Mouse (Mus musculus) liver, embryonic 12.5 days (tissue): ENCODE measurements around the gene Osbpl6. TPM values are rescaled to one million over a fixed set of nuclear protein-coding genes. Genes with fewer than 3 reads are reported as not detected.

ENCODE experiments used
- ATAC-seq: fragments of 200-750 bp; cut with Nextera tagmentation; 2 replicates; pipeline ENCODE4 v1.8.0; 2017; ENCODE audit warnings: moderate number of reproducible peaks, mild to moderate bottlenecking, moderate library complexity
- H3K27ac ChIP-seq: fragments of 300-500 bp; sonication (generic); 2 replicates; pipeline ENCODE4 v1.5.1; 2016; ENCODE audit warnings: mild to moderate bottlenecking
- H3K27me3 ChIP-seq: fragments of 300-500 bp; sonication (generic); replicated peaks from 2 replicates; pipeline ENCODE4 v1.6.1; 2016; ENCODE audit warnings: mild to moderate bottlenecking, moderate library complexity
- H3K36me3 ChIP-seq: fragments of 300-500 bp; sonication (generic); 2 replicates; pipeline ENCODE4 v1.6.1; 2016; ENCODE audit warnings: mild to moderate bottlenecking, moderate library complexity
- H3K4me1 ChIP-seq: fragments of 300-500 bp; sonication (generic); 2 replicates; pipeline ENCODE4 v1.6.1; 2016
- H3K4me2 ChIP-seq: fragments of 300-500 bp; sonication (generic); 2 replicates; pipeline ENCODE4 v1.6.1; 2016; ENCODE audit warnings: mild to moderate bottlenecking, moderate library complexity
- H3K4me3 ChIP-seq: fragments of 300-500 bp; sonication (generic); 2 replicates; pipeline ENCODE4 v1.5.1; 2016; ENCODE audit warnings: mild to moderate bottlenecking, moderate library complexity
- H3K9ac ChIP-seq: fragments of 300-500 bp; sonication (generic); 2 replicates; pipeline ENCODE4 v1.6.1; 2016; ENCODE audit warnings: mild to moderate bottlenecking, moderate library complexity
- H3K9me3 ChIP-seq: fragments of 300-500 bp; sonication (generic); replicated peaks from 2 replicates; pipeline ENCODE4 v1.6.1; 2016; ENCODE audit warnings: mild to moderate bottlenecking, moderate library complexity
- WGBS: fragments of 180-500 bp; shearing (Covaris S2); methylation state at CpG from one replicate; pipeline ENCODE4 v1.1.7; 2016; ENCODE audit not compliant: insufficient replicate concordance; 5-methylcytosine and 5-hydroxymethylcytosine counted together
- polyA plus RNA-seq: library from polyadenylated mRNA; unstranded; fragments of >200 nt; fragmentation: Nextera tagmentation; extraction: Ambion mirVana; gene quantifications from 2 replicates; pipeline ENCODE4 v1.2.1, GENCODE M21; 2016

The Osbpl6 gene
- polyA plus RNA-seq, 1 experiment from 2014 or later, result 1.9 TPM

DNA sequence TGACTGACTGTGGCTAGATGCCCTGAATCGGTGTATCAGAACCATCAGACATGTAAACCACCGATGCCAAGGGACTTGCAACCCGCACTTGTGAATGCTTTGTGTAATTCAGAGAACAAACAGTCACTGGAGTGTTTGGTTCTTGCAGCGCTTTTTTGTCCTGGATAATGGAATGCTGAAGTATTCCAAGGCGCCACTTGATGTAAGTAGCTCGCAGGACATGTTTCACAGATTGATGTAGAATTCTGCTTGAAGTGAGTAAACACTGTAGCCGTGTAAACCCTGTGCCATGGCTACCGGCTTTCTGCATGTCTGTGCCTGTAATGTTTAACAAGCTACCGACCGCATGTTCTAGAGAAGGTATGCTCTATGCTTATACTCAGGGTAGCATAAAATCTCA lies 141.9 kb downstream of the Osbpl6 start:
- ATAC-seq, result no peak
- H3K9me3 ChIP-seq, result no peaks in the 10 kb centered on the region
- WGBS, result 76% methylated on average over 10 of the region's 10 CpGs
- no peak overlapping the region for H3K4me3 ChIP-seq
- H3K27ac ChIP-seq, result no peak overlapping the region
- H3K36me3 ChIP-seq, result no peaks in the 10 kb centered on the region
- H3K27me3 ChIP-seq, result no peaks in the 10 kb centered on the region
- no peak overlapping the region for H3K4me2 ChIP-seq
- H3K9ac ChIP-seq, result no peak overlapping the region
- H3K4me1 ChIP-seq, result no peaks in the 10 kb centered on the region

DNA sequence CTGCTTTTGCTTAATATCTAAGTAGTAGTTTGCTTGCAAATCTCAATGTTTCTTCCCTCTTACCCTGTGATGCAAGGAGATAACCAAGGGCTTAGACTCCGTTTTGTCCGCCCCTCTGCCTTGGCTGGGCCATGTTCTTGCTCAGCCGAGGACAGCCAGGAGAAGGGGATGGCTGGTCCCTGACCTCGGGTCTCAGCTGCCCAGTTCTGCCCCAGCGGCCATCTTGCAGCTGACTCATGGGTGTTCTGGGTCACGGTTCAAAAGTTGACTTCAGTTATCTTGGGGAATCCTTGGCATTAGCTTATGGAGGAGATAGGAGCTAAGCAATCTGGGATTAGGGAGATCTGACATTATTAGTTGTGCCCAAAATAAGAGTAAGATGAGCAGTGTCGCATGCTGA lies 142.5 kb downstream of the Osbpl6 start:
- Histone ChIP-seq H3K9me3 (no peaks in the 10 kb centered on the region), H3K4me1 (no peaks in the 10 kb centered on the region), H3K4me2 (no peak overlapping the region), H3K27me3 (no peaks in the 10 kb centered on the region), H3K27ac (no peak overlapping the region), H3K9ac (no peak overlapping the region), H3K4me3 (no peak overlapping the region), H3K36me3 (no peaks in the 10 kb centered on the region)
- 72% methylated on average over 7 of the region's 7 CpGs for WGBS
- ATAC-seq, result no peak

DNA sequence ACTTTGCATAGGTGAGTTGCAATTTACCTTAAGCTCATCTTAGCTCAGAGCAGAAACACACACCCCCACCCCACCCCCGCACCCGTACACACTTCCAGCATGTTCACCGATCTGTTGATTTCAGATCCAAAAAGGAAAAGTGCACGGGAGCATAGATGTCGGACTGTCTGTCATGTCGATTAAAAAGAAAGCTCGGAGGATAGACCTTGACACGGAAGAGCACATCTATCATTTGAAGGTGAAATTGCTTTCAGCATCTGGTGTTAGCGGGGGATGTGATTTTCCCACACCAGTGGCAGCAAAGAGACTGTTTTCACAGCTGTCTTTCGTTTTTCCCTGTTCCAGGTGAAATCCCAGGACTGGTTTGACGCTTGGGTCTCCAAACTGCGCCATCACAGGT lies 143.0 kb downstream of the Osbpl6 start:
- Histone ChIP-seq H3K36me3 (no peaks in the 10 kb centered on the region), H3K4me2 (no peak overlapping the region)
- no peak for ATAC-seq

DNA sequence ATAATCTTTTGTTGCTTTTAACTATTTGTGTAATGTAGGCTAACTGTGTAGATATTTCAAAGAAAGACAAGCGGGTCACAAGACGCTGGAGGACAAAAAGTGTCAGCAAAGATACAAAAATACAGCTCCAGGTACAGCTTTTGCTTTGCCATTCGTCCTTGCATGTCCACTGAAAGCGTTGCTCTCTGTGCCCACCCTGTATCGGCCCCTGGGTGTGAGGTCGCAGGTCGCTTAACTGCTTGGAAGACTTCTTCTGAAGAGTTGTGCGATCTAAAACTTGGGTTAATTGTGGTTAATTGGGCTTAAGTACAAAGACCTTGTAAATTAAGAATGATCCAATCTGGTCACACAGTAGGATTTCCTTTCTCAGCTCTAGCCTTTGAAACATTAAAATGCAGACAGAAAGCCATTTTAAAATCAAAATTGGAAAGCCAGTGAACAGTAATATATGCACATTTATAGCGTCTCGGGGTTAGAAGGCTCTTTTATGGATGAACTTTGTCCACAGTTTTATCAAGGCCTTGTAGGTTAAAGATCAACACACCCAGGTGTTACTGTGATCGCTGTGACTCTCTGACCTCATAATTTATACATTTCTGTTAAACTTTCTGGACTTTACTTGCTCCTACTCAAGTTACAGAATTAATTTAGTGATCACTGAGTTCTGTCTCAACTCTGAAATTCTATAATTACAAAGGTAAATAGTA lies 149.7 kb downstream of the Osbpl6 start:
- no peaks in the 10 kb centered on the region for H3K9me3 ChIP-seq
- 77% methylated on average over 11 of the region's 11 CpGs for WGBS
- no peaks in the 10 kb centered on the region for H3K36me3 ChIP-seq
- H3K4me1 ChIP-seq, result no peaks in the 10 kb centered on the region
- no peak overlapping the region for H3K27ac ChIP-seq
- H3K4me3 ChIP-seq, result no peak overlapping the region
- ATAC-seq, result no peak
- H3K4me2 ChIP-seq, result no peak overlapping the region
- no peaks in the 10 kb centered on the region for H3K27me3 ChIP-seq
- no peak overlapping the region for H3K9ac ChIP-seq

More for the DNA sequence above, 143.0 kb downstream of the Osbpl6 start:
- H3K9ac ChIP-seq, result no peak overlapping the region
- no peak overlapping the region for H3K4me3 ChIP-seq
- WGBS, result 82% methylated on average over 12 of the region's 12 CpGs
- no peaks in the 10 kb centered on the region for H3K9me3 ChIP-seq
- no peaks in the 10 kb centered on the region for H3K27me3 ChIP-seq
- H3K4me1 ChIP-seq, result no peaks in the 10 kb centered on the region
- no peak overlapping the region for H3K27ac ChIP-seq

DNA sequence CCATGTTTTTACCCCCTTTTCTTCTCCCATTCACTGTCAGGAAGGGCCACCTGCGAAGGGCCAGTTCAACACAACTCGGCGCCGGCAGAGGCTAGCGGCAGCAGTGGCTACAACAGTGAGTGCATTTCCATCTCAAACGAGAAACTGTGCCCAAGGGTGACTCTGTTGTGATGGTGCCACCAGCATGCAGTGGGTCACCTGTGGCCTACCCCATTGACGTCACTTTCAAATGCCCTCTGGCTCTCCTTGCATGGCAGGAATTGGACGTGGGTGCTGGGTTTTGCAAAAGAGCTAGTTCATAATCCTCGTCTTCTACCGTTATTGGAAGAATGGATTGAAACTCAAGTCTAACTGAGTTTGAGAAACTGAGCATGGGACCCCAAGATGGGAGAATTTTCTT lies 153.8 kb downstream of the Osbpl6 start:
- Histone ChIP-seq H3K4me2 (no peak overlapping the region), H3K27me3 (no peaks in the 10 kb centered on the region), H3K27ac (no peak overlapping the region), H3K4me3 (no peak overlapping the region), H3K9me3 (no peaks in the 10 kb centered on the region), H3K36me3 (no peaks in the 10 kb centered on the region), H3K4me1 (no peaks in the 10 kb centered on the region), H3K9ac (no peak overlapping the region)
- 75% methylated on average over 10 of the region's 10 CpGs for WGBS
- no peak for ATAC-seq

DNA sequence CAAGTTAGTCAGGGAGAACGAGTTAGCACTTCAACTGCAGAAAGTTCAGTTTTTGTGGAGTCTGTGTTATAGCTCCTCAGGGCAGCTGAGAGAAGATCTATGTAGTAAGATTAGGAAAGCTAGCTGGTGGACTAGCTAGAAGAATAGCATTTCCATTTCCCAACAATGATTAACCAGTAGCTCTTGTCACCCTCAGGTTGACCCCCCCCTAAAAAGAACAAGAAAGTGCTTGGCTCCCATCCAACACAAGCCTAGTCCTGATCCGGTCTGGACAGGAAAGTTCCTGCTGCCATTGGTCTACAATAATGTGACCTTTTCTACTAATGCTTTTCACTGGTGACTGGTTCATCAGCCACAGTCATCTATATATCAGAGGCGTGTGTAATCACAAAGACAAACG lies 157.6 kb downstream of the Osbpl6 start:
- Histone ChIP-seq H3K9me3 (no peaks in the 10 kb centered on the region), H3K36me3 (no peaks in the 10 kb centered on the region), H3K9ac (no peak overlapping the region), H3K4me3 (no peak overlapping the region), H3K4me2 (no peak overlapping the region), H3K4me1 (no peaks in the 10 kb centered on the region), H3K27me3 (0 out of 2 replicates have a peak, but pooled peaks cover 2% of the 10 kb centered on the region), H3K27ac (no peak overlapping the region)
- 63% methylated on average over 4 of the region's 4 CpGs for WGBS
- 0 out of 2 replicates have a peak, but pooled peaks have one; percentile 24 for ATAC-seq

DNA sequence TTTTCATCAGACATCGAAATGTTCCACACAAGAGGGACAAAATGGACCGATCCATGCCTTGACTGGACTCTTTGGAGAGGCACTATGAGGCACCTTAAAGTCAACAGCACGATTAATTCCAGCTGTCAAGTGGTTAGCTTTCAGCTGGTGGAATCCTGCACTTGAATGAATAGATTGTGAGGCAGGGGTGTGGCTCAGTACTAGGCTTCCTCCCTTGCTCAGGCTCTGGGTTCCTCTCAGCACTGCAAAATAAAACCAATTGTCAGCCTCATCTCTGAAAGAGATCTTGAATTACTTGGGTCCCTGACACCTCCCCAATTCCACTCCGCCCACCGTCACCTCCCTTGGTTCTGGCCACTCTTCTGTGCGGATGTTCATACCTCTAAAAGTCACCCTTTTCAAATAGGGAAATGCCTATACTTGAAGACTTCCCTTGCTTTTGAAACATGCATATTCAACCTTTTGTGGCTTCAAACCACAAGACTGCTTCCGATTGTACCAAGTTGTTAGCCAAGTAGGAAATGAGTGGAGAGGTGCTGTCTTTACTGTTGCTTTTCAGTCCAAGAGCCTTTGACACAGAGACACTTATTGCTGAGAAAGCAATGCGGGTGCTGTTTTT lies 160.7 kb downstream of the Osbpl6 start:
- H3K9ac ChIP-seq, result no peak overlapping the region
- H3K27me3 ChIP-seq, result 0 out of 2 replicates have a peak, but pooled peaks cover 5% of the 10 kb centered on the region
- H3K27ac ChIP-seq, result no peak overlapping the region
- no peaks in the 10 kb centered on the region for H3K9me3 ChIP-seq
- no peak for ATAC-seq
- WGBS, result 37% methylated on average over 8 of the region's 8 CpGs
- H3K4me3 ChIP-seq, result no peak overlapping the region
- H3K36me3 ChIP-seq, result no peaks in the 10 kb centered on the region
- no peaks in the 10 kb centered on the region for H3K4me1 ChIP-seq
- no peak overlapping the region for H3K4me2 ChIP-seq

DNA sequence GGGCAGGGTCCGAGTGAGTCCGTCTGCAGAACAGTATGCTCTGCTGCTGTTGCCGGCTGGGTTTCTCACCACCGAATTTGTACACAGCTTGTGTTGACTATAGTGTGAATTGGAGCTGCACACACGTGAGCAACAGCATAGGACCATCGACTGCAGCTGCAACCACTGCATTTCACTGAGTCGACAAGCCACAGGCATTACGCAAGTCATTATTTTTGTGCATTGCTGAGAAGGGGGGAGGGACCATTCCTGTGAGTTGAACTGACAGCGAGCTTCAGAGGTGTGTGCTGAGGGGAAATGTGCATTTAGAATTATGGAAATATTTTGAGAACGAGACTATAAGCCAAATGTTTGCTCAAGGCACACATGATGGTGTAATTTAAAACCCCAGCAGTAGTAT lies 165.2 kb downstream of the Osbpl6 start:
- no peak overlapping the region for H3K9ac ChIP-seq
- H3K36me3 ChIP-seq, result no peaks in the 10 kb centered on the region
- H3K4me2 ChIP-seq, result no peak overlapping the region
- H3K4me1 ChIP-seq, result no peaks in the 10 kb centered on the region
- H3K27me3 ChIP-seq, result 0 out of 2 replicates have a peak, but pooled peaks cover 5% of the 10 kb centered on the region
- no peak for ATAC-seq
- no peak overlapping the region for H3K27ac ChIP-seq
- H3K4me3 ChIP-seq, result no peak overlapping the region
- no peaks in the 10 kb centered on the region for H3K9me3 ChIP-seq
- 49% methylated on average over 10 of the region's 10 CpGs for WGBS

DNA sequence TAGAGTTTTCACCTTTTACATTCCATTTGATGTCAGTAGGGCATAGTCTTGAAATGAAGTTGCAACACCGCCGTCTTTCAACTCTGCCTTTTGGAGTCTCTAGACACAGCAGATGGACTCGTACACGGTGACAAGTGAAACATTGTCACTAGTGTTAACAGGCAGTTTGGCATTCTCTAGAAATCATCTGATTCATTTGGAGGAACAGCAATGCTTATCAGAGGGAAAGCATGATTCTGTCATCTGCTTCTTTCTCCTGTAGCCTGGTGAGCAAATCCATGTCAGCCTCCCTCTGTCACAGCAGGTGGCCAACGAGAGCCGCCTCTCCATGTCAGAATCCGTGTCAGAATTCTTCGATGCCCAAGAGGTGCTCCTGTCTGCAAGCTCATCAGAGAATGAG lies 172.6 kb downstream of the Osbpl6 start:
- no peak for ATAC-seq
- no peak overlapping the region for H3K27ac ChIP-seq
- H3K4me1 ChIP-seq, result no peaks in the 10 kb centered on the region
- no peak overlapping the region for H3K9ac ChIP-seq
- no peak overlapping the region for H3K4me2 ChIP-seq
- 75% methylated on average over 8 of the region's 8 CpGs for whole genome bisulfite sequencing
- H3K4me3 ChIP-seq, result no peak overlapping the region
- H3K27me3 ChIP-seq, result no peaks in the 10 kb centered on the region
- H3K36me3 ChIP-seq, result no peaks in the 10 kb centered on the region
- H3K9me3 ChIP-seq, result no peaks in the 10 kb centered on the region

DNA sequence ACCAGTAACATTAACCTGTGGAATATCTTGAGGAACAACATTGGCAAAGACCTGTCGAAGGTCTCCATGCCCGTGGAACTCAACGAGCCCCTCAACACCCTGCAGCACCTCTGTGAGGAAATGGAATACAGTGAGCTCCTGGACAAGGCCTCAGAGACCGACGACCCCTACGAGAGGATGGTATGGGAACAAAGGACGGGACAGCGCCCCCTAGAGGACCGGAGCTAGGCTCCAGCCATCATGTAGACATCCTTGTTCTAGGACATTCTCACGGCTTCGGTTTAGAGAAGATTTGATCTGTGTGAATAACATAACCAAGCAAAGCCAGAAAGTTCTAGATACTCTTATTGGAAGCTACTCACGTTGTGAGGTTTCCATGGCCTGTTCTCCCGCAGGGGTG lies 178.8 kb downstream of the Osbpl6 start:
- no peak for ATAC-seq
- H3K36me3 ChIP-seq, result no peaks in the 10 kb centered on the region
- WGBS, result 84% methylated on average over 13 of the region's 13 CpGs
- no peaks in the 10 kb centered on the region for H3K9me3 ChIP-seq
- H3K4me2 ChIP-seq, result no peak overlapping the region
- H3K4me3 ChIP-seq, result no peak overlapping the region
- no peaks in the 10 kb centered on the region for H3K27me3 ChIP-seq
- no peaks in the 10 kb centered on the region for H3K4me1 ChIP-seq
- no peak overlapping the region for H3K9ac ChIP-seq
- no peak overlapping the region for H3K27ac ChIP-seq

DNA sequence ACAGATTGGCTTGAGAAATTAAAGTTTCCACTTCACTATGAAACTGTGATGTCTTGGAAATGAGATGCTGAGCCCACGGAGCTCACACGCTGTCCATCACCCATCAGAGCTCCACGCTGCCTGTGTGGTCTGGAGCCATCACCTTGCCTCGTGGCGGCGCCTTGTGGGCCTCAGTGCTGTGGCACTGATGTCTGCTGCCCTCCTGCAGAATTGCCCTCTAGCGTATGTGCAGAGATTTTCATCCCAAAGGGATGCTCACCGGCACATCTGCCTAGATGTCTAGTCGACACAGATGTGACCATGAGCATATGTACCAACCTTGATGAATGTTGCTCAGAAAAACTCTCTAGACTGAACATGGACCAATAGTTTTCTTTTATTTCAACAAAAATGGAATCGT lies 180.6 kb downstream of the Osbpl6 start:
- WGBS, result 73% methylated on average over 10 of the region's 10 CpGs
- H3K9me3 ChIP-seq, result no peaks in the 10 kb centered on the region
- H3K4me2 ChIP-seq, result no peak overlapping the region
- H3K36me3 ChIP-seq, result no peaks in the 10 kb centered on the region
- no peak for ATAC-seq
- no peaks in the 10 kb centered on the region for H3K4me1 ChIP-seq
- no peak overlapping the region for H3K9ac ChIP-seq
- no peak overlapping the region for H3K4me3 ChIP-seq
- no peaks in the 10 kb centered on the region for H3K27me3 ChIP-seq
- no peak overlapping the region for H3K27ac ChIP-seq

DNA sequence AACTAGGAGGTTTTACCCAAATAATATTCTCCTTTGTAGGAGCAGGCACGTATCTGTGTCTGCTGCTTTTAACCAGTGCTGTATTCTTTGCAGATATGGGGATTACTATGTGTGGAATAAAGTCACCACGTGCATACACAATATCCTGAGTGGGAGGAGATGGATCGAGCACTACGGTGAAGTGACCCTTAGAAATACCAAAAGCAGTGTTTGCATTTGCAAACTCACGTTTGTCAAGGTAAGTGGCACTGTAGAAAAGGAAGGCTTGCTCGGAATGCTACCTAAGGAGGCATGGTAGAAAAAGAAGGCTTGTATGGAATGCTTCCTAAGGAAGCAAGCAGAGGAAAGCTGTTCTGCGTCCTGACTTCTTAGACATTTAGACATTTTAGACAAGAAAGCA lies 183.9 kb downstream of the Osbpl6 start:
- Histone ChIP-seq H3K4me1 (no peaks in the 10 kb centered on the region), H3K4me2 (no peak overlapping the region), H3K4me3 (no peak overlapping the region), H3K9ac (no peak overlapping the region), H3K36me3 (no peaks in the 10 kb centered on the region), H3K27me3 (no peaks in the 10 kb centered on the region), H3K27ac (no peak overlapping the region), H3K9me3 (no peaks in the 10 kb centered on the region)
- 69% methylated on average over 7 of the region's 7 CpGs for WGBS
- ATAC-seq, result no peak
